Mouse (Mus musculus): Measurements from ENCODE around the gene Olfr1315-ps1. TPM values are rescaled to one million over a fixed set of nuclear protein-coding genes. Genes with fewer than 3 reads are reported as not detected.

The Olfr1315-ps1 gene
- polyA plus RNA-seq (2012; rRNA removed): not detected in 2 replicates

DNA sequence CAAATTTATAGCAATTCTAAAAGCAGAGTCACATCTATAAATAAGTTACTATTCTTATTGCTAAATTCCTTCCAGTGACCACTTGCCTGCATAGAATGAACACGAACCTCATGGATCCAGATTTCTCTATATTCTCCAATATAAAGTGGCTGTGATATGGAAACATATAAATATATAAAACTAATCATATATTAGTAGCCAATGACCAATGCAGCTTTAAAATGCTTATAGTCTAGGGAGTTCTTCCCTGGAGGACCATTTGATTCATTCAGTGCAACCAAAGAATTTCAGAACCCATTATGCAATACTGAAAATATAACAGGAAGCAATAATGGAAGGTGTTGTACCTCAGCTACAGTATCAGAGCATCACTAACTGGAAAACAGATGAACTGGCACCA is at the start of gene Olfr1315-ps1:
TSS of gene Olfr1315-ps1 (minus strand) at position 101 of the 400 bp plus-strand sequence.

GRCm38 (mm10) chr2:112153898-112154297 is 38.7 kb upstream of the Olfr1315-ps1 start, which contains the start of gene Olfr1318:
TSS of gene Olfr1318 (plus strand) at chr2:112154198.

GRCm38 (mm10) chr2:112140029-112140428 is 24.8 kb upstream of the Olfr1315-ps1 start, which contains the start of gene Olfr1317:
TSS of gene Olfr1317 (plus strand) at chr2:112140329.

GRCm38 (mm10) chr2:112134877-112135276 is 19.6 kb upstream of the Olfr1315-ps1 start, which contains the start of gene Olfr1316:
TSS of gene Olfr1316 (minus strand) at chr2:112134977.

GRCm38 (mm10) chr2:112096681-112097080 is 18.6 kb downstream of the Olfr1315-ps1 start, which contains the start of gene Olfr1314:
TSS of gene Olfr1314 (minus strand) at chr2:112096781.

DNA sequence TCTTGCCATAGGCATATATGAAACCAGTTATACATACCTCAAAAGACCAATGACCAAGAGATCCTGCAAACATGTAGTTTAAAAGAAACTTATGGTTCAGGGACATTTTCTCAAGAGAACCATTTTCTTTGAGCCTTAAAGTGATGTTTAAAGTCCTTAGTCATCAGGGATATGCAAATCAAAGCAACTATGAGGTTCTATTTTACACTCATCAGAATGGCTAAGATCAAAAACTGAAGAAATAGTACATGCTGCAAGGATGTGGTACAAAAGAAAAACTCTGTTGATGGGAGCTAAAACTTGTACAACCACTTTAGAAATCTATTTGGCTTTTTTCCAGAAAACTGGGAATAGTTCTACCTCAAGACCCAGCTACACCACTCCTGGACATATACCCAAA is 37.5 kb downstream of the Olfr1315-ps1 start, which contains the start of gene Olfr1313:
TSS of gene Olfr1313 (minus strand) at position 101 of the 400 bp plus-strand sequence.

Other genes starting within 250 kb of the Olfr1315-ps1 start
- gene Olfr1305, start 238.3 kb downstream of the Olfr1315-ps1 start, polyA plus RNA-seq (2012; rRNA removed): not detected in 2 replicates
- not detected in 2 replicates for gene Olfr1306, start 199.2 kb downstream of the Olfr1315-ps1 start, polyA plus RNA-seq (2012; rRNA removed)
- gene Olfr1307, start 166.0 kb downstream of the Olfr1315-ps1 start, polyA plus RNA-seq (2012; rRNA removed): not detected in 2 replicates
- gene Olfr1308, start 150.5 kb downstream of the Olfr1315-ps1 start, polyA plus RNA-seq (2012; rRNA removed): not detected in 2 replicates
- not detected in 2 replicates for gene Olfr1309, start 125.2 kb downstream of the Olfr1315-ps1 start, polyA plus RNA-seq (2012; rRNA removed)
- not detected in 2 replicates for gene Olfr1310, start 102.7 kb downstream of the Olfr1315-ps1 start, polyA plus RNA-seq (2012; rRNA removed)
- gene Olfr1311, start 91.0 kb downstream of the Olfr1315-ps1 start, polyA plus RNA-seq (2012; rRNA removed): not detected in 2 replicates
- not detected in 2 replicates for gene Olfr1312, start 65.2 kb downstream of the Olfr1315-ps1 start, polyA plus RNA-seq (2012; rRNA removed)
- gene Olfr1313, start 37.6 kb downstream of the Olfr1315-ps1 start, polyA plus RNA-seq (2012; rRNA removed): not detected in 2 replicates
- gene Olfr1314, start 18.7 kb downstream of the Olfr1315-ps1 start, polyA plus RNA-seq (2012; rRNA removed): not detected in 2 replicates
- not detected in 2 replicates for gene Olfr1316, start 19.5 kb upstream of the Olfr1315-ps1 start, polyA plus RNA-seq (2012; rRNA removed)
- gene Olfr1317, start 24.9 kb upstream of the Olfr1315-ps1 start, polyA plus RNA-seq (2012; rRNA removed): not detected in 2 replicates
- gene Olfr1318, start 38.8 kb upstream of the Olfr1315-ps1 start, polyA plus RNA-seq (2012; rRNA removed): not detected in 2 replicates
- 136 and 165 TPM in 2 replicates for gene Lpcat4, start 124.0 kb upstream of the Olfr1315-ps1 start, polyA plus RNA-seq (2012; rRNA removed)
- gene Nutm1, start 143.9 kb upstream of the Olfr1315-ps1 start, polyA plus RNA-seq (2012; rRNA removed): not detected in 2 replicates
- gene Nop10, start 146.5 kb upstream of the Olfr1315-ps1 start, polyA plus RNA-seq (2012; rRNA removed): 19.7 and 22.1 TPM in 2 replicates
- gene Slc12a6, start 150.4 kb upstream of the Olfr1315-ps1 start, polyA plus RNA-seq (2012; rRNA removed): 3.3 and 5.2 TPM in 2 replicates
- not detected in 2 replicates for gene Gm21985, start 150.9 kb upstream of the Olfr1315-ps1 start, polyA plus RNA-seq (2012; rRNA removed)